Mouse (Mus musculus): Measurements from ENCODE around the gene Nrf1.

GRCm38 (mm10) chr6:30160408-30160807 is 112.6 kb downstream of the Nrf1 start:
- TF ChIP-seq POLR2A (IDR thresholded peaks at IDR 0.05; ENCODE audit: control insufficient read depth, low read depth, low read length) (no peak), CTCF (IDR thresholded peaks at IDR 0.05; ENCODE audit: control insufficient read depth, insufficient read depth, insufficient replicate concordance, low read depth, low read length) (no peak)

All from testis, adult 2 months (tissue).